Comparison of ENCODE assay signal across 8 mouse cellular contexts in the genomic region with DNA sequence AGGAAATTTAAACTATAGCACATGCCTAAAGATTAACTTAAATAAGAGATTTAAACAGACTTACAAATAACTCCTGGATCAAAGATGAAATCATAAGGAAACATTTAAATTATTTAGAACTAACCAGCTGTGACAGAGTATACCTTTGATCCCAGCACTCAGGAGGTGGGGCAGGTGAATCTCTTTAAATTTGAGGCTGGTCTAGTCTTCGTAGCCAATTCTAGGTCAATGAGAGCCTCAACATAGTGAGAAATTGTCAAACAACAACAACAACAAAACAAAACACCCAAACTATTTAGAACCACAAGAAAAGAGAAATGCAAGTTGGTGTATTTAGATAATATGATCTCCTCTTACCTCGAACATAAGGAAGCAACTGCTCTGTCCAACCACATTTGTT. TPM values are rescaled to one million over a fixed set of nuclear protein-coding genes. Genes with fewer than 3 reads are reported as not detected.
DNase-seq lines count a peak whose midpoint lies in the region; ATAC-seq lines count a peak whose summit lies in the region.

Eps8 (minus strand) TSS at position 101 of the 400 bp plus-strand sequence.

- ATAC-seq in kidney, embryonic 14.5 days (ENCODE audit: low FRiP score, low TSS enrichment) = no peak
- no peak for ATAC-seq in heart, embryonic 16.5 days (replicated peaks; ENCODE audit: extremely low read depth, insufficient read depth, low FRiP score)
- no peak for ATAC-seq in limb, embryonic 13.5 days (ENCODE audit: low FRiP score, low read depth)
- ATAC-seq in megakaryocyte progenitor cell, adult 5-6 weeks (replicated peaks; ENCODE audit: poor library complexity) = no peak

- no peak for DNase-seq in kidney, adult 11 months
- DNase-seq in adrenal gland, postnatal 14 days = no peak
- DNase-seq in frontal cortex, postnatal 10 days (ENCODE audit: low spot score in 2 of 2) = no peak
- DNase-seq in spleen, postnatal 4 days (ENCODE audit: low spot score in 2 of 2) = no peak

- H3K27me3 ChIP-seq in kidney, embryonic 14.5 days (ENCODE audit: control insufficient read depth, insufficient read depth, low read length) = no peaks in the 10 kb centered on the region
- no peaks in the 10 kb centered on the region for H3K27me3 ChIP-seq in heart, embryonic 16.5 days (ENCODE audit: control insufficient read depth, insufficient read depth, low read length)
- H3K27me3 ChIP-seq in limb, embryonic 13.5 days = no peaks in the 10 kb centered on the region

- H3K9me3 ChIP-seq in kidney, embryonic 14.5 days (ENCODE audit: control insufficient read depth, low read length) = no peaks in the 10 kb centered on the region
- H3K9me3 ChIP-seq in heart, embryonic 16.5 days (replicated peaks; ENCODE audit: control insufficient read depth, low read length) = peaks cover 6% of the 10 kb centered on the region; the same call in 1 of the 2 replicates
- H3K9me3 ChIP-seq in limb, embryonic 13.5 days = no peaks in the 10 kb centered on the region

- H3K9ac ChIP-seq in kidney, embryonic 14.5 days (ENCODE audit: low read depth, low read length) = no peak within 1 kb of the TSS
- H3K9ac ChIP-seq in heart, embryonic 16.5 days (ENCODE audit: low read length) = no peak within 1 kb of the TSS
- no peak within 1 kb of the TSS for H3K9ac ChIP-seq in limb, embryonic 13.5 days

- H3K4me2 ChIP-seq in kidney, embryonic 14.5 days (replicated peaks; ENCODE audit: low read depth, low read length) = no peak within 1 kb of the TSS
- H3K4me2 ChIP-seq in heart, embryonic 16.5 days (ENCODE audit: low read depth, low read length) = no peak within 1 kb of the TSS
- no peak within 1 kb of the TSS for H3K4me2 ChIP-seq in limb, embryonic 13.5 days (replicated peaks)

- H3K4me1 ChIP-seq in kidney, embryonic 14.5 days (ENCODE audit: control insufficient read depth, insufficient read depth, low read length) = no peaks in the 10 kb centered on the region
- no peaks in the 10 kb centered on the region for H3K4me1 ChIP-seq in heart, embryonic 16.5 days (ENCODE audit: control insufficient read depth, insufficient read depth, low read length)
- 0 out of 2 replicates have a peak, but pooled peaks cover 3% of the 10 kb centered on the region for H3K4me1 ChIP-seq in limb, embryonic 13.5 days

- no peak within 1 kb of the TSS for H3K27ac ChIP-seq in kidney, embryonic 14.5 days (ENCODE audit: low read depth, low read length)
- H3K27ac ChIP-seq in heart, embryonic 16.5 days (ENCODE audit: low read length) = no peak within 1 kb of the TSS
- H3K27ac ChIP-seq in limb, embryonic 13.5 days = no peak within 1 kb of the TSS

- no peaks in the 10 kb centered on the region for H3K36me3 ChIP-seq in kidney, embryonic 14.5 days (ENCODE audit: control insufficient read depth, insufficient read depth, low read length)
- no peaks in the 10 kb centered on the region for H3K36me3 ChIP-seq in heart, embryonic 16.5 days (ENCODE audit: control insufficient read depth, insufficient read depth)
- H3K36me3 ChIP-seq in limb, embryonic 13.5 days = no peaks in the 10 kb centered on the region

- no peak within 1 kb of the TSS for H3K4me3 ChIP-seq in kidney, embryonic 14.5 days (ENCODE audit: low read length)
- H3K4me3 ChIP-seq in heart, embryonic 16.5 days (ENCODE audit: low read length) = no peak within 1 kb of the TSS
- H3K4me3 ChIP-seq in limb, embryonic 13.5 days = no peak within 1 kb of the TSS

- 88% methylated on average over 2 of the region's 2 CpGs for WGBS in kidney, embryonic 14.5 days
- 87% methylated on average over 2 of the region's 2 CpGs for WGBS in heart, embryonic 16.5 days
- WGBS in limb, embryonic 13.5 days = 82% methylated on average over 2 of the region's 2 CpGs

RNA-seq across cellular contexts. Expression of gene Eps8, which starts in this region (rescaled TPM):
- 16.0 and 28.5 TPM in 2 replicates for polyA plus RNA-seq in kidney, embryonic 14.5 days (2014; fragmentation: Nextera tagmentation; extraction: Ambion mirVana)
- 23.4 and 24.5 TPM in 2 replicates for total RNA-seq in adrenal gland, postnatal 14 days (2021)
- 31.2 and 36.7 TPM in 2 replicates for polyA plus RNA-seq in heart, embryonic 16.5 days (2015; fragmentation: Nextera tagmentation; extraction: Ambion mirVana)
- 29.2 and 31.9 TPM in 2 replicates for polyA plus RNA-seq in limb, embryonic 13.5 days (2015; fragmentation: Nextera tagmentation; extraction: Ambion mirVana)
- total RNA-seq in megakaryocyte progenitor cell, adult 5-6 weeks (2015) = 3.1 and 4.3 TPM in 2 replicates
- 2.0 and 6.9 TPM in 2 replicates for total RNA-seq in megakaryocyte progenitor cell, adult 5-6 weeks (2017)
